Mouse (Mus musculus) hindbrain, embryonic 14.5 days (tissue): ENCODE measurements at regions not wholly inside any gene's neighbourhood (a gene's known extent, or its start where the extent isn't known, plus 50 kb on each side); places are given as distances from the start of the nearest gene placed in this dataset.

ENCODE experiments used
- ATAC-seq: fragments of 200-750 bp; cut with Nextera tagmentation; 2 replicates; pipeline ENCODE4 v1.8.0; 2017; ENCODE audit warnings: moderate number of reproducible peaks, mild to moderate bottlenecking, moderate TSS enrichment, moderate library complexity; ENCODE audit not compliant: low FRiP score
- DNase-seq: peaks from one replicate; pipeline ENCODE4 v3.0.0-alpha.2; 2015; ENCODE audit warnings: low spot score
- H3K27ac ChIP-seq: fragments of 300-500 bp; sonication (generic); 2 replicates; pipeline ENCODE4 v1.5.1; 2014; ENCODE audit warnings: mild to moderate bottlenecking, moderate library complexity
- H3K27me3 ChIP-seq: fragments of 300-500 bp; sonication (generic); 2 replicates; pipeline ENCODE4 v1.6.1; 2014; ENCODE audit warnings: mild to moderate bottlenecking, low read length, mixed read lengths; ENCODE audit not compliant: control insufficient read depth, insufficient read depth
- H3K36me3 ChIP-seq: fragments of 300-500 bp; sonication (generic); replicated peaks from 2 replicates; pipeline ENCODE4 v1.6.1; 2014; ENCODE audit not compliant: control insufficient read depth, insufficient read depth
- H3K4me1 ChIP-seq: fragments of 300-500 bp; sonication (generic); replicated peaks from 2 replicates; pipeline ENCODE4 v1.6.1; 2014; ENCODE audit warnings: antibody characterized with exemption, low read length, mixed read lengths; ENCODE audit not compliant: control insufficient read depth, insufficient read depth
- H3K4me2 ChIP-seq: fragments of 300-500 bp; sonication (generic); replicated peaks from 2 replicates; pipeline ENCODE4 v1.6.1; 2014; ENCODE audit warnings: mild to moderate bottlenecking, moderate library complexity
- H3K4me3 ChIP-seq: fragments of 300-500 bp; sonication (generic); replicated peaks from 2 replicates; pipeline ENCODE4 v1.5.1; 2014; ENCODE audit warnings: mild to moderate bottlenecking, low read length
- H3K9ac ChIP-seq: fragments of 300-500 bp; sonication (generic); 2 replicates; pipeline ENCODE4 v1.6.1; 2014
- H3K9me3 ChIP-seq: fragments of 300-500 bp; sonication (generic); 2 replicates; pipeline ENCODE4 v1.6.1; 2016; ENCODE audit warnings: low read length; ENCODE audit not compliant: control insufficient read depth
- WGBS: fragments of 180-500 bp; shearing (Covaris S2); extraction: QIAGEN DNeasy Blood & Tissue Kit; methylation state at CpG from one replicate; pipeline ENCODE4 v1.1.7; 2014; 5-methylcytosine and 5-hydroxymethylcytosine counted together

GRCm38 (mm10) chr12:105959756-105960155 lies 50.3 kb upstream of the Vrk1 start:
- no peak overlapping the region for H3K4me2 ChIP-seq
- 0 out of 2 replicates have a peak, but pooled peaks cover under 1% of the 10 kb centered on the region for H3K9me3 ChIP-seq
- DNase-seq (peak; percentile 36), ATAC-seq (no peak)
- no peaks in the 10 kb centered on the region for H3K36me3 ChIP-seq
- no peak overlapping the region for H3K4me3 ChIP-seq
- H3K4me1 ChIP-seq, result peaks cover 30% of the 10 kb centered on the region
- no peak overlapping the region for H3K9ac ChIP-seq
- WGBS, result 34% methylated on average over 7 of the region's 7 CpGs
- no peaks in the 10 kb centered on the region for H3K27me3 ChIP-seq
- H3K27ac ChIP-seq, result peak overlapping the region; percentile 57; the same call in 1 of the 2 replicates
